Mouse (Mus musculus) lung, postnatal 10 days (tissue): ENCODE measurements around the gene Osbpl3.

ENCODE experiments used
- DNase-seq: peaks from one replicate; pipeline ENCODE4 v3.0.0; 2021

Osbpl3 gene

DNA sequence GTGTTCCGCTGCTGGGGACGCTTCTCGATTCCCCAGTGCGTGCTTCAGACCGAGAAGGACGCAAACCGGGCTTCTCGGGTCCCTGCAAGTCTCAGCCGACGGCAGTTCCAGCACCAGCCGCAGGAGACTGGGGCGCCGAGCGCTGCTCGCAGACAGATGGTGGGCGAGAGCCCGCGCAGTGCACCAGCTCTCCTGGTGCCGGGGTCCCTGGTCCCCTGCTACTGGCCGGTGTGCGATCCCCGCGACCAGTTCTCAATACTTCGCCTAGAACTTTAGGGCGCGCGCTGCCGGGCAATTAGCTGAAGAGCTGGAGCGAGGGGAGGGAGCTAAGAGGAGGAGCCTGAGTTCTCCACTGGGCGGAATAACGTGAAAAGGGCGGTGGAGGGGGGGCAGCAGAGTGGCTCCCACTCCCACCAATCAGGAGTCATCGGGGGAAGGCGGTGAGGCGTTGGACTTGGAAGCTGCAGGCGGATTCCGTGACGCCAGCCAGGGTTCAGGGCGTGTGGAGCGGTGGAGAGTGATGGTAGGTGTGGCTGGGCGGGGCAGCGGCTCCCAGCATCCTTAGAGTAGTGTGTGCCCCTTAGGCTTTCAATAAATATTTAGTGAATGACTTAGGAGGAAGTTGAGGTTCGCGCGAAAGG is at the start of gene Osbpl3:
Gene Osbpl3 (minus strand): TSS at position 373 of the 641 bp plus-strand sequence.
- peak; percentile 90 for DNase-seq

DNA sequence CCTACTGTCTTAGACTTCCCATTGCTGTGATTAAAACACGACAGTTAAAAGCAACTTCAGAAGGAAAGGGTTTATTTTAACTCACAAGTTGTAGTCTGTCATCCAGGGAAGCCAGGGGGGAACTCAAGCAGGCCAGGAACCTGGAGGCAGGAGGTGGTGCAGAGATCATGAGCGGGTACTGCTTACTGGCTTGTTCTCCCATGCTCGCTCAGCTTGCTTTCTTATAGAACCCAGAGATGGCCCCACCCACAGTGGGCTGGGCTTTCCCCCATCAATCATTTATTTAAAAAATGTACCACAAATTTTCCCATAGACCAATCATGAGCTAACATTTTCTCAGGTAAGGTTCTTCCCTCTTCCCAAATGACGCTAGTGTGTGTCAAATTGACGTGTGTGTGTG is 49.5 kb upstream of the Osbpl3 start:
- no peak for DNase-seq

DNA sequence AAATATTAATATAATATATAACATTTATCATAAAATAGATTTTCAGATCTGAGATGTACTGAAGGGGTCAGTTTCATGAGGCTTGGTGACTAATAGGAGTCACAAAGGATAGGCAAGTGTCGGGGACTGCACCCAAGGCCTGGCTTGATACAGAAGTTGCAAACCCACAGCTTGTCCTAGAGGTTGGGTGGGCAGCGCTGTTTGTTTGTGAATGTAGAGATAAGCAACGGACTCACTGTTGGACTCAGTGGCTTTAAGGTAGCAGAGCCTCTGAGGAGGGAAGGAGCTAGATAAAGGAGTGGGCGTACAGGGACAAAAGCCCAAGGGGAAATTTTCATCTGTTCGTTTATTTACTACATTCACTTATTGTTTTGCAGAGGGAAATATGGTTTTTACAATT is 48.7 kb upstream of the Osbpl3 start:
- DNase-seq = no peak

DNA sequence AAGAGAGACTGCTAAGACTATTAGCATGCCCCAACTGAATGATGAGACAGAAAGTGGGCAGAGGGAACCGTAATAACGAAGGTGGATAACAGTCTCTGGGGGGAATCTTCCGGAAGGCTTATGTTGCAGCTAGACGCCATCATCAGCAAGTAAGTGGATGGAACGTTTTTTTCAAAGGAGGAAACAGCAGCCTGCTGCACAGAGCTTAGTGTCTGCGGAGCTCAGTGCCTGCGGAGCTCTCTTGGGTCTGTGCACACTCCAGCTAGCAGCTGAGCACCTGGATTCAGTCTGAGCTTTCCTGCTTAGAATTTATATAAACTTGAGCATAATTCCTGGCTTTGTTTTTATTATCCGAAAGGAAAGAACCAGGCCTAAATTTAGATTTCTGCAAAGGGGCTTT is 47.8 kb upstream of the Osbpl3 start:
- no peak for DNase-seq

DNA sequence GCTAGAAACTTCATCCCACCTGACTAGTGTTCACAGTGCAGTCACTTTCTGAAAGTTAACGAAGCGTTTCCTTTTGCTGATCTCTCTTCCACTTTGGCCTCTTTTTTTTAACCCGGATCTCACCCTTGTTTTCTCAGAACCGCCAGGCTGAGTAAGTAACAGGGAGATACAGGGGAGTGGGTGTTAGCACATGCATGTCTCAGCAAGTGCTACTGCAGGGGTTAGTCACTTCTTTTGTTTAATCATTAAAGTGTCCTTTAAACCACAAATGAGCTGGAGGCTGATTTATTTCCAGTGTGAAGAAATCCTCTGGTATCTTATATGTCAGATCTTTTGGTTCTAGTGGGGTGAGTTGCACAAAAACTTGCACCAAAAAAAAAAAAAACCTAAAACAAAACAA is 47.0 kb upstream of the Osbpl3 start:
- DNase-seq = no peak

DNA sequence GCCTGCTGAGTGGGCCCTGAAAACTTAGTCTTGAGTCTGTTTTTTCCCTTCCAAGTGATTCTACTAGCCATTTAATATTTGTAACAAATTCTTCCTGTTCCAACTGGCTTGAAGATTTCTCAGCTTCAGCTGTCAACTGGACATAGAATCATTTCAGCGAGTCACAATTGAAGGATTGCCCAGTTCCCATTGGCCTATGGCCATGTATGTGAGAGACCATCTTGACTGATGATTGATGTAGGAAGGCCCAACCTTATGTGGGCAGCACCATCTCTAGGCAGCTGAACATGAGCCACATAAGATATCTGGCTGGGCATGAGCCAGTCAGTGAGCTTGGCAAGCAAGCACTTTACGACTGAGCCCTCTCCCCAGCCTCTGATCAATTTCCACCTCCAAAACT is 42.3 kb upstream of the Osbpl3 start:
- peak; percentile 11 for DNase-seq

DNA sequence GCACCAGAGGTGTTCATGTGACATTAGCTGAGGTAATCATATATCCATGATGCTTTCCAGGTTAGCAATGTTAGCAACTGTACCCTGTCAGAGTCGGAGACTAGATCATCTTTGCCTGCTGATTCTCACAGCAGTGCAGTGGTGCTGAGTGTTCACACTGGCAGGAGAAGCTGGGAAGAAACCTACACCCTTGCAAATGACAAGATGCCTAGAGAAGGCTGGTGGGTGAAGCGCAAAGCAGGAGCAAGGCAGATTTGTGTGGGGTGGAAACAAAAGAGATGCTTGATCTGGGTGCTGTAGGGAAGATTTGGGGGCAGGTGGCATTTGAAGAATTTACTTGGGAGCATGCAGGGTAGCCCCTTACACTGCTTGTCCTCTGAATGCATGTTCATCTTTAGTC is 34.5 kb upstream of the Osbpl3 start:
- DNase-seq = no peak

DNA sequence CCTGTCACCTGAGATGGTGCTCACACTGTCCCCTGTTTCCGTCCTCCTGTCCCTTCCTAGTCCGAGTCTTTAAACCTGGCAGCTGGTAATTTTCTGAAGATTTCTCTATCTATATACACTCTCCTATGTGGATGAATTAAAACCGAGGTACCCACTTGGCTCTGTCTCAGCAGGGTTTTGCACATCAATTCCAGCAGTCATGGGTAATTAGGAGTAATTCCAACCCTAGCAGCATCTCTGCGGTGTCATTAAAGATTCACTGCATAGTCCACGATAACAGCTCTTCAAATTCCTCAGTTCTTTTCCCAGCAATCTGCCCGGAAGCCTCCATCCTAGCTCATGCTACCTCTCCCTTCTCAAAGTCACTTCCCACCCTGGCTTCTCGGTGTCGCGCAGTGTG is 33.4 kb upstream of the Osbpl3 start:
- DNase-seq = no peak

DNA sequence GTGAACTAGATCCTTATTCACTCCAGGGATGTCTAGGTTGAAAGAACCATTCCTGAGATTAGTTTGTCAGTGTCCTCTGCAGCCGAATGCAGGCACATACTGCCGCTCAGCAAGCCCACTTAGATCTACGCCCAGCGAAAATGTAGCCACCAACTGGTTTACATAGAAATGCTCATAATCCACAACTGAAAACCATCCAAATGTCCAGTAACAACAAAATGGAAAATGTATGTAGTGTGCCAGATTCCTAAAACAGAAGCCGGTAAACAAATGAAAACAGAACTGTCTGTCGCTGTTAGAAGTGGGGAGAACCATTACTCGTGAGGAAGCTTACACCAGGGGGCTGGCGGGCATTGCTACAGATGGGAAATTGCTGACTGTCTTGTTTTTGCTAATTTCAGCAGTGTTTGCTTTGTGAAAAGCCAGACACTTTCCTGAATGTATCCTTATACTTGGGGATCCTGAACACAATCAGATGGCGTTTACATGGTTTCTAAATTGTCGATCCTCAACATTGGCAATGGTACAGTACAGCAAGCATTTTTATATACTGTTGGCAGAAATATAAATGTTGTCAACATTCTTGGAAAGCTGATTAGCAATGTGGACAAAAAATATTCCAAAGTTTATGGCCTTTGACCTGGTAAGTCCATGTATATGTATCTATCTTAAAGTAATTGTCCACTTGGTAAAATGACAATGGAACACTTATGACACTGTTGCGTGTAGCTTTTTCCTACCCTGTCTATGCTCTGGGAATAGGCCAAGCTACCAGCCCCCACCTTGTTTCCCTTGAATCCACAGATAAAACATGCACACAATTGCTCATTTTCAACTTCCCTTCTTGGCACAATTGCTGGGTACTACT is 30.3 kb upstream of the Osbpl3 start:
- peak; percentile 4 for DNase-seq

DNA sequence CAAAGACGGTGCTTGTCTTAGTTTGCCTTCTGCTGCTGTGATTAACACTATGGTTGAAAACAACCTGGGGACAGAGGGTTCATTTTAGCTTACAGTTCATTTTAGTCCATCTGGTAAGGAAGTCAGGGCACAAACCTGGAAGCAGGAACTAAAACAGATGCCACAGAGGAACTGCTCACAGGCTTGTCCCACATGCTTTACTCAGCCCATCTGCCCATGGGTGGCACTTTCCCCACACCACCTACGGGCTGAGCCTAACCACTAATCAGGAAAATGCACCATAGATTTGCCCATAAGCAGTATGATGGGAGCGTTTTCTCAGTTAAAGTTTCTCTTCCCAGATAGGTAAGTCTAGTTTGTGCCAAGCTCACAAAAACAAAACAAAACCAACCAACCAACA is 27.4 kb upstream of the Osbpl3 start:
- no peak for DNase-seq

DNA sequence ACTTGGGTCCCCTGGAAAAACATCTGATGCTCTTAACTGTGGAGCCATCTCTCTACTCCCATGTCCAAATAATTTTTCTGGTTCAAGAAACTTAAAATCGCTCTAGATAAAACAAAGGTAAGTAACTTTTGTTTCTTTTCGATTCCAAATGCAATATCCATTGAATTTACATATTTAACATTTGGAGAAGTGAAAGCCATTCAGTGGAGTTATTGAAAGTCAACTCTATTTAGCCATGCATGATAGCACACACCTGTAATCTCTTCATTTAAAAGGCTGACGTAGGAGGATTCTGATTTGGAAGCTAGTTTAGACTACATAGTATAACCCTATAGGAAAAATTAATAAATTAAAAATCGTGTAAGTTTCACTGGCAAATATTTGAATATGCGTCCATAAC is 25.5 kb upstream of the Osbpl3 start:
- no peak for DNase-seq

DNA sequence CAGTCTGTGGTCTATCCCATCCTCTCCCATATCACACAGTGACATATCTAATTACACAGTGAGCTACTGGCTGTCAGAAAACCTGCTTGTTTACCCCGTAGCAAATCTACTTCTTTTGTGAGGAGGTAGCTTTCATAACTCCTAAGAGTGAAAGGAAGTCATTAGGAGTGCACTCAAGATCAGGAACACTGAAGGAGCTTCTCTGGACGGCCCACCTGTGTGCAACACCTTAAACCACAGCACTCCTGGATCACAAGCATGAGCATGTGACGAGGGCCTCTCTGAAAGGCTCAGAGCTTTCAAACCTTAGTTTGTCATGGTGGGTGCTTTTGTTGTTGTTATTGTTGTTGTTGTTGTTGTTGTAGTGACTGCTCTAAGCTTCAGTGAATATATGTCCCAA is 10.4 kb upstream of the Osbpl3 start:
- peak; percentile 8 for DNase-seq

DNA sequence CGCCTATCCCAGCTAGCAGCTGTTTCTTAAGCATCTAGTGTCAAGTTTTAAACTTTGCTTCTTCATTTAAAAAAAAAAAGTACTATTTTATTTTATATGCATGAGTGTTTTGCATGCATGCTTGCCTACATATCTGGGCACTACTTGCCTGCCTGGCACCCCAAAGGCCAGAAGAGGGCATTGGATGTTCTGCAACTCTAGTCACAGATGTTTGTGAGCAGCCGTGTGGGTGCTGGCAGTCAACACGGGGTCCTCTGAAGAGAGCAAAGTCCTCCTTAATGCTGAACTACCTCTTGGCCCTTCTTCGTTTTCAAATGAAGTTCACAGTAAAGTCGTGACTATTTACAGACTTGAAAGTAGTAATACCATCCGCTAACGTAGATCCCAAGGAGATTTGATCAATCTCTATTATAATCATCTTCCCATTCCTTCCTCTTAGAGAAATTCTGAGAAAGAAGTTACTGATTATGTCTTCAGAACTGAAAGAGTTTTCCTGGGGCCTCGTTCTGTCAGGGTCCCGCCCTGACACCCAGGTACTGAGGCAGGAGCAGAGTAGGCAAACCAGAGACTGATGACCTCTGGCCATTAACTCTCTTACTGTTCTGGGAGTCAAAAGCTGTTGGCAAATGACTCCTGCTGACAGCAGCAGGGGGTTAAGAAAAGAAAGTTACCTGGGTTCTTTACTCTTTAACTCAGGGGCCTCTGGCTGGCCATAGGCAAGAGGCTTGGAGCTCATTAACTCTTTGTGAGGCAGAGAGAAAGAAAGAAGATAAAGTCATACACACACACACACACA is 8.9 kb upstream of the Osbpl3 start:
- DNase-seq = no peak

DNA sequence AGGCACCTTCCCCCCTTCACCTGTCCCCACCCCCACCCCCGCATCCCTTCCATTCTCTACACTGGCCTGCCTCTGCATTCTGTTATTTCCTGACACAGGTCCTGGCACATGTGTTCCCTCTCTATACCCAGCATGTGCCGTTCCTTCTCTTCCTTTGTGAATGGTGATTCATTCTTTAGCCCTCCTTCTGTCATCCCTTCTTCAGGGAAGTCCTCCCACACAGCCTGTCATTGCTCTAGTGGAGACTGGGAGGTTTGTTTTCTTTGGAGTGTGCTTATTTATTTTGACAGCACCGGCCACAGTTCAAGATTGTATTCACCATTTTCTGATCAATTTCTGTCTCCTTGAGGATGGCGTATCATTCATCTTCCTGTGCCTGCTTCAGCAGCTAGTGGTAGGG is 6.0 kb upstream of the Osbpl3 start:
- no peak for DNase-seq

DNA sequence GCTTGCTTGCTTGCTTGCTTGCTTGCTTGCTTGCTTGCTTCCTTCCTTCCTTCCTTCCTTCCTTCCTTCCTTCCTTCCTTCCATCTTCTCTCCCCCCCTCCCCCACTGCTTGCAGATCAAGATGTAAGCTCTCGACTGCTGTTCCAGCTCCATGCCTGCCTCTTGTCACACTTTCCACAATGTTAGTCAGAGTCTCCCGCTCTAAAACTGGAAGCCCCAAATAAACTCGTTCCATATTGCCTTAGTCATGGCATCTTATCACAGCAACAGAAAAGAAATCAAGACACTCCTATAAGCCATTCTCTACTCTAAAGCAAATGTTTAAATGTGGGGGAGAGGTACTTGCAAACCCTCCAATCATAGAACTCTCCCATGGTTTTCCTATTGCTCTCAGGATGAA is 5.6 kb upstream of the Osbpl3 start:
- no peak for DNase-seq

DNA sequence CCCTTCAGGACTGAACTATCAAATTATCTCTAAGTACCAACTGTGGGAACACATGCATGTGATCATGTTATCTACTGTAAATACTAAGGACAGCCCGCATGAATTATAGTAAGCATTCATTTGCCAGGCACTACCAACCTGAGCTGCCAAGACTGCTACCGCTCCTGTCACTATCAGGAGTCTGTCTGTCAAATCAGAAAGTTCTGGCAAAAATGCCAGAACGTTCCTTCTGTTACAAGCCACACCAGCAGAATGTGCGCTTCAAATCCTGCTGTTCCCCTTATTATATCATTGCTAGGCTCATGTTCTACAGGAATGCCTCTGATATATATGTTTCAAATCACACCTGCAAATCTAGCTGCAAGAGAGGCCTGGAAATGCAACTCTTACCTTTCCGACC is 4.6 kb upstream of the Osbpl3 start:
- DNase-seq = no peak

DNA sequence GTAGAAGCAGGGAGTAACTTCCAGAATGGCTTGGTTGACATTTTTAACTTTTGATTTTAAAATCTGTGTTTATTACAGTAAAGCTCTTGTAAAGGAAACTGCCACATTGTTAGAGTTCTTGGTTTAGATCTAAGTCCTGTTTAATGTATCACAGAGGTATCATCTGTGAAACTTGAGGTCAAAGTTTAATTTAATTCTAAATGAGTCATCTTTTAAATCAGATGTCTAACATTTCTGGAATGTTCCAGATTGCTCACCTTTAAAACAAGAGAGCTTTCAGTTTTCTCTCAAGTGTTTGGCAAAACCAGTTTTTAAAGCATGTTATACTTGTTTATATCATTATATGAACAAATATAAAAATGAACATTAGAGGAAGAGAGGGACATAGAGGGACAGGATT is 4.2 kb upstream of the Osbpl3 start:
- no peak for DNase-seq

DNA sequence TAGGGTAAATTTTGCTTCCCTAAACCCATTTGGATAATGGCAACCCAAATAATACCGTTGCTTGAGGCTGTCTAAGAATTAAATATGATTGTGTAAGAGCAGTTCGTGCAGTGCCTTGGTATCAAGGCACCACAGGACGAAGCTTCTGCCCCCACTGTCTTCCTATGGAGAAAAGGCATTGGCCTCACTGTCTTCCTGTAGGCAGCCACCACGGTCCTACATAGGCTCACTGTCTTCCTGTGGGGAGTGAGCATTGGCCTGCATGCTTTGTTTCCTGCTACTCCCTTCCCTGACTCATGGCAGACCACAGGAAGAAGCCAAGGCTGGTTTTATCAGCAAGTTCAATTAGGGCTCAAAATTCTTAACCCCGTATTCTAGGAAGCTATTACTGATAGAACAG is 3.3 kb upstream of the Osbpl3 start:
- no peak for DNase-seq

DNA sequence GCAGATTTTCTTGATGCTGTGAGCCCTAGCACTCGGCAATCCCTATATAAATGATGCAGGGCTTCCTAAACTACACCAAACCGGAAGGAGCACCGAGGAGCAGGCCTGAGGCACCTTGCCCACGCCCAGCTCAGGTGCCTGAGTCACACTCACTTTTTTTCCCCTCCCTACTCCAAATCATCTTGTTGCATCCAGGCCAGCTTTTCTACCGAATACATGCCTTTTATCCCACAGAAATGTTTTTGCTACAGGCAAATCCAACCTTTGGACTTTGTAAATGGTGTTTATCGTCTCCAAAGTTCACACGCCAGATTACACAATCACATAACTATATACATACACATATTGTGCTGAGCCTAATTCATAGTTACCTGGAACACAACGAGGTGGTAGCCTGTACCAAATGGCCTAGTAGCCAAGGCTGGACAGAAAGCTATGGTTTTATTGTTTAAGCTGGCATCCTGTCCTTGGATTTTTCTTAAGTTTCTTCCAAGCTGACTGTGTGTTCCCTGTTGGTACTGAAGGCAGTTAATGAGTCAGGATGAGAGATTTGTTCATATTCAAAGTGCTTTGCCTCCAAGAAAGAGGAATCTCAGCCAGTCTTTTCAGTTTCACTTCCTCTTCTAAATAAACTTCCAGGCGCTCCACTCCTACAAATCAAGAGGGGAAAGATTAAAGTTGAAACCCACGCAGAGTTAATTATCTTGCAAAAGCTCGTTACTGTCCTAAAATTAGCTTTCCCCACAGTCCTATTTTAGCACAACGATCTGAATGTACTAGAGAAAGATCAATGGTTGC is 1.7 kb upstream of the Osbpl3 start:
- DNase-seq = no peak

DNA sequence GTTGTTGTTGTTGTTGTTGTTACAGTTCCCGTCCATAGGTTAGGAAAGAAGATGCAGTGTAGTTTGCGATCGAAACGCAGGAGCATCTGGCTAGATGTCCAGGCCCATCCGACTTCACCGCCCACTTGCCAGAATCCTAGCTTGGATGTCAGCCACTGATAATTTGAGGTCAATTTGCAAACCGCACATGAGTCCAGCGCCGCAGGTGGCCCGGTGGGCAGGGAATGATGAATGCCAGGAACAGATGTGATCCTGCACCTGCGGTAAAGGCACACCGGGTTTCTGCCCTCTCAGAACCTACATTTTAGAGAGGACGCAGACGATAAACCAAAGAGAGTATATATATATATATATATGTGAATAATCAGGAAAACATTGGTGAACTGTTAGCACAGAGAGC is 705 bp upstream of the Osbpl3 start:
- no peak for DNase-seq

DNA sequence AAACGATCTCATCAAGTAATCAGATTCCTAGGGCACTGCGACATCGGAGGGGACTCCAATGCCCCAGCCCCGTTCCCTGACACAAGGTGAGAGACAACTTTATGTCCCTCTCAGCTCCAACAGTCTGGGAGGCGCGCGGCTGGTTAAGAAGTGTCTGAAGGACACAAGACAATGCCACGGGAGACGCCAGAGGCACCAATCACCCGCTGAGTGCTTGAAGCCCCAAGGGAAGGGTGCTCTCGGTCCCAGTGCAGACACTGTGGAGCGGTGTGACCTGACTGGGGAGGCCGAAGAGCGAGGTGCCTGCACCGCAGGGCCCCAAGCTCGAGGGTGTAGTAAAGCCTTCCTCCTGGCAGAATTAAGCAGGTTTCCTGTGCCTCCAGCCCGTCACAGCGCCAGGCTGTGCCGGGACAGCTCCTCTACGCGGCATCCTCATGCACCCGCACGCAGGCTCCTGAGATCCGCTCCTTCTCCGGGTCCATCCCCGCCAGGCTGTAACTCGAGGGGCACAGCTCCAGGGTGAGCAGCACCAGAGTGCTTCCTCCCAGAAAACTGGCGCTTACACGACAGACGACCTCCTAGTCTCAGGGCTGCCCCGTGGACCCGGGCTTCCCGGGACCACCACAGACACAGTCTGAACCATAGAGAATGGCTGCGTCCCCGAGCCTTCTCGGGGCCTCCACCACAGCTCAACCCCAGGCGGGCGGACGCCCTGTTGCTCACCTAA is 736 bp downstream of the Osbpl3 start:
- peak; percentile 25 for DNase-seq

DNA sequence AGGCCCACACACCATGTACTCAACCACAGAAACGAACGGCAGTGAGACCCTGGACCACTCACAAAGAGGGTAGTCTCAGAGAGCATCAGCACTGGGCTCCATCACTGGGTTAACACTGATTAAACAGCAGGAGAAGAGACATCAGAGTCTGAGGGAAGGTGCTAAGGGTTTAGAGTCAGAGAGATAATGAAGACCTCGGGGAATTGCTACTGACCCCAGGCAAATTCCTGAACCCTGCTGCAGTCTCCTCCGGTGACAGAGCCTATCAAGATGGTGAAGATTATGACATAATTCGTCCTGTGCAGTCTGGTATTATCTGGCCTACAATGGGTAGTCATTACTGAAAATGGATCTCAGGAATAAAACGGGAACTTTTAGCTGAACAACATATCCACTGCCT is 2.4 kb downstream of the Osbpl3 start:
- DNase-seq = no peak
